Mouse (Mus musculus) cerebellum, postnatal 14 days (tissue): Measurements from ENCODE around the gene Srpk2.
"Not testable (repeated sequence)": the region's sequence is repeated elsewhere in the genome, so short reads cannot be mapped to it uniquely, and the experiment has no call there.

Source experiments
- DNase-seq, 2 experiments: peaks; one replicate each; pipeline ENCODE4 v3.0.0; 2021; ENCODE audit warnings: mixed read lengths in 2 of 2

The Srpk2 gene

GRCm38 (mm10) chr5:23604036-23604705 lies 80.2 kb downstream of the Srpk2 start:
- no peak for DNase-seq

- peak; percentile 43 to 49 for DNase-seq
Measured at GRCm38 (mm10) chr5:23599750-23600537, 84.5 kb downstream of the Srpk2 start.

GRCm38 (mm10) chr5:23599171-23599570 lies 85.2 kb downstream of the Srpk2 start:
- peak; percentile 37 to 42 for DNase-seq

GRCm38 (mm10) chr5:23598491-23598890 lies 85.9 kb downstream of the Srpk2 start:
- DNase-seq, result peak; percentile 48 to 56

- DNase-seq, result no peak
Measured at GRCm38 (mm10) chr5:23597999-23598398, 86.4 kb downstream of the Srpk2 start.

GRCm38 (mm10) chr5:23597260-23597864 lies 87.1 kb downstream of the Srpk2 start:
- DNase-seq, result no peak

- no peak for DNase-seq
Measured at GRCm38 (mm10) chr5:23596326-23596965, 88.0 kb downstream of the Srpk2 start.

GRCm38 (mm10) chr5:23590298-23590697 lies 94.1 kb downstream of the Srpk2 start:
- DNase-seq, result not testable (repeated sequence)

- no peak for DNase-seq
Measured at GRCm38 (mm10) chr5:23587614-23588013, 96.8 kb downstream of the Srpk2 start.

- DNase-seq, result no peak
Measured at GRCm38 (mm10) chr5:23586531-23587453, 97.6 kb downstream of the Srpk2 start.

- DNase-seq, result no peak
Measured at GRCm38 (mm10) chr5:23581484-23582060, 102.8 kb downstream of the Srpk2 start.

- no peak for DNase-seq
Measured at GRCm38 (mm10) chr5:23579120-23579880, 105.1 kb downstream of the Srpk2 start.

GRCm38 (mm10) chr5:23578322-23578957 lies 106.0 kb downstream of the Srpk2 start:
- DNase-seq, result no peak

- peak in 1 of 2 experiments; percentile 19 for DNase-seq
Measured at GRCm38 (mm10) chr5:23577847-23578246, 106.6 kb downstream of the Srpk2 start.

GRCm38 (mm10) chr5:23576336-23577094 lies 107.9 kb downstream of the Srpk2 start:
- DNase-seq, result no peak

GRCm38 (mm10) chr5:23573942-23574341 lies 110.5 kb downstream of the Srpk2 start:
- DNase-seq, result no peak

GRCm38 (mm10) chr5:23568188-23568587 lies 116.2 kb downstream of the Srpk2 start:
- DNase-seq, result no peak

- no peak for DNase-seq
Measured at GRCm38 (mm10) chr5:23566382-23566781, 118.0 kb downstream of the Srpk2 start.

GRCm38 (mm10) chr5:23562278-23563060 lies 121.9 kb downstream of the Srpk2 start:
- DNase-seq, result no peak
